Mouse (Mus musculus) thymus, postnatal 36 days (tissue): ENCODE data around the gene Pkd1.

Experiments
- DNase-seq, 2 experiments: peaks; one replicate each; pipeline ENCODE4 v3.0.0; 2022; ENCODE audit warnings: mixed read lengths in 2 of 2

Gene Pkd1

GRCm38 (mm10) chr17:24533099-24533992 lies 16.3 kb upstream of the Pkd1 start:
- DNase-seq: peak; percentile 81 to 88

GRCm38 (mm10) chr17:24534160-24534718 lies 15.4 kb upstream of the Pkd1 start, which contains the start of gene Rab26:
Gene Rab26, minus strand, starts transcription at chr17:24534210.
- DNase-seq: no peak

GRCm38 (mm10) chr17:24535300-24535699 lies 14.3 kb upstream of the Pkd1 start:
- no peak for DNase-seq

GRCm38 (mm10) chr17:24537536-24537935 lies 12.1 kb upstream of the Pkd1 start:
- no peak for DNase-seq

GRCm38 (mm10) chr17:24538950-24539349 lies 10.7 kb upstream of the Pkd1 start:
- peak; percentile 60 to 61 for DNase-seq

GRCm38 (mm10) chr17:24540375-24540774 lies 9.3 kb upstream of the Pkd1 start:
- peak; percentile 42 to 45 for DNase-seq

GRCm38 (mm10) chr17:24544613-24545012 lies 5.0 kb upstream of the Pkd1 start:
- DNase-seq: no peak

- no peak for DNase-seq
These were observed 4.4 kb upstream of the Pkd1 start for GRCm38 (mm10) chr17:24545247-24545646.

GRCm38 (mm10) chr17:24546234-24546633 lies 3.4 kb upstream of the Pkd1 start:
- DNase-seq: no peak

- peak in 1 of 2 experiments; percentile 27 for DNase-seq
These were observed 1.2 kb upstream of the Pkd1 start for GRCm38 (mm10) chr17:24548435-24548834.

- DNase-seq: peak; percentile 35 to 51
These were observed 565 bp upstream of the Pkd1 start for GRCm38 (mm10) chr17:24548921-24549617.

GRCm38 (mm10) chr17:24550416-24551049 lies 899 bp downstream of the Pkd1 start:
- DNase-seq: peak; percentile 54 to 76

GRCm38 (mm10) chr17:24551050-24551444 lies 1.4 kb downstream of the Pkd1 start:
- no peak for DNase-seq

GRCm38 (mm10) chr17:24557091-24557490 lies 7.5 kb downstream of the Pkd1 start:
- no peak for DNase-seq

- no peak for DNase-seq
These were observed 9.0 kb downstream of the Pkd1 start for GRCm38 (mm10) chr17:24558600-24559099.

- no peak for DNase-seq
These were observed 9.5 kb downstream of the Pkd1 start for GRCm38 (mm10) chr17:24559146-24559545.

GRCm38 (mm10) chr17:24560301-24561028 lies 10.8 kb downstream of the Pkd1 start:
- DNase-seq: no peak

GRCm38 (mm10) chr17:24561592-24561991 lies 12.0 kb downstream of the Pkd1 start:
- DNase-seq: no peak

- DNase-seq: no peak
These were observed 14.0 kb downstream of the Pkd1 start for GRCm38 (mm10) chr17:24563638-24564037.

GRCm38 (mm10) chr17:24564422-24564821 lies 14.8 kb downstream of the Pkd1 start:
- DNase-seq: no peak

- no peak for DNase-seq
These were observed 15.5 kb downstream of the Pkd1 start for GRCm38 (mm10) chr17:24565092-24565491.

- DNase-seq: no peak
These were observed 16.2 kb downstream of the Pkd1 start for GRCm38 (mm10) chr17:24565792-24566191.
